Mouse (Mus musculus) intestine, postnatal 0 days (tissue): ENCODE data around the gene Ccdc154. TPM values are rescaled to one million over a fixed set of nuclear protein-coding genes. Genes with fewer than 3 reads are reported as not detected.

Experiments
- ATAC-seq: fragments of 200-750 bp; cut with Nextera tagmentation; 2 replicates; pipeline ENCODE4 v1.8.0; 2017; ENCODE audit warnings: mild to moderate bottlenecking, moderate TSS enrichment, moderate library complexity
- H3K27ac ChIP-seq: fragments of 300-500 bp; sonication (generic); 2 replicates; pipeline ENCODE4 v1.5.1; 2014; ENCODE audit warnings: mild to moderate bottlenecking, low read depth, low read length, moderate library complexity
- H3K27me3 ChIP-seq: fragments of 300-500 bp; sonication (generic); replicated peaks from 2 replicates; pipeline ENCODE4 v1.6.1; 2014; ENCODE audit warnings: low read length, mixed read lengths; ENCODE audit not compliant: control insufficient read depth, insufficient read depth
- H3K36me3 ChIP-seq: fragments of 300-500 bp; sonication (generic); 2 replicates; pipeline ENCODE4 v1.6.1; 2014; ENCODE audit warnings: mild to moderate bottlenecking, moderate library complexity; ENCODE audit not compliant: control insufficient read depth, insufficient read depth
- H3K4me1 ChIP-seq: fragments of 300-500 bp; sonication (generic); replicated peaks from 2 replicates; pipeline ENCODE4 v1.6.1; 2014; ENCODE audit warnings: antibody characterized with exemption, low read length, mixed read lengths; ENCODE audit not compliant: control insufficient read depth, insufficient read depth
- H3K4me2 ChIP-seq: fragments of 300-500 bp; sonication (generic); replicated peaks from 2 replicates; pipeline ENCODE4 v1.6.1; 2014; ENCODE audit warnings: low read depth, mild to moderate bottlenecking, moderate library complexity
- H3K4me3 ChIP-seq: fragments of 300-500 bp; sonication (generic); 2 replicates; pipeline ENCODE4 v1.5.1; 2014; ENCODE audit warnings: low read depth, low read length
- H3K9ac ChIP-seq: fragments of 300-500 bp; sonication (generic); 2 replicates; pipeline ENCODE4 v1.6.1; 2014; ENCODE audit warnings: mild to moderate bottlenecking, low read depth, low read length
- H3K9me3 ChIP-seq: fragments of 300-500 bp; sonication (generic); 2 replicates; pipeline ENCODE4 v1.6.1; 2016; ENCODE audit warnings: mixed run types; ENCODE audit not compliant: control insufficient read depth
- CTCF ChIP-seq: sonication (generic); IDR thresholded peaks from 2 replicates; pipeline ENCODE4 v1.5.1; 2016; ENCODE audit warnings: low read depth, mild to moderate bottlenecking, control low read depth, antibody characterized with exemption, moderate library complexity
- WGBS: fragments of 180-500 bp; shearing (Covaris S2); extraction: QIAGEN DNeasy Blood & Tissue Kit; methylation state at CpG from one replicate; pipeline ENCODE4 v1.1.7; 2014; 5-methylcytosine and 5-hydroxymethylcytosine counted together
- polyA plus RNA-seq: library from polyadenylated mRNA; unstranded; fragments of >200 nt; fragmentation: Nextera tagmentation; extraction: Ambion mirVana; gene quantifications from 2 replicates; pipeline ENCODE4 v1.2.1, GENCODE M21; 2015

The Ccdc154 gene
- polyA plus RNA-seq, 1 experiment from 2014 or later: not detected

DNA sequence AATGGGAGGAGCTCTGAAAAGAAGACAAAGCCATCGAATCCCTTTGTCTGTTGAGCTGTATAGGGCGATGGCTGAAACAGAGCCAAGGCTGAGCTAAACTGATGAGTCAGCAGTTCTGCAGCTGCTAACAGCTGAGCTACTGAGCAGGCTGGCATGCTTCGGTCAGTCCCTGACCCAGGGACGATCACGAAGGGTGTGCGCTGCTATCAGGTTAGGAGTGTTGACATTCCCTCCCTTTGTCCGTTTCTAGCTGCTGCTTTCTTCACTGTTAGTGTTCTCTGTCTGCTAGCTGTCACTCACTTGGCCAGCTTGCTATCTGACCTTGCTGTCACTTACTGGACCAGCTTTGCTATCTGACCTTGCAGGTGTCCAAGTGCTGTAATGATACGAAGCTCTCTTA, 35.2 kb upstream of the Ccdc154 start:
- H3K4me1 ChIP-seq: no peaks in the 10 kb centered on the region
- no peaks in the 10 kb centered on the region for H3K27me3 ChIP-seq
- no peak for TF ChIP-seq CTCF
- H3K36me3 ChIP-seq: no peaks in the 10 kb centered on the region
- no peak overlapping the region for H3K4me2 ChIP-seq
- H3K27ac ChIP-seq: no peak overlapping the region
- no peaks in the 10 kb centered on the region for H3K9me3 ChIP-seq
- no peak overlapping the region for H3K4me3 ChIP-seq
- 36% methylated on average over 8 of the region's 8 CpGs for WGBS
- ATAC-seq: peak; percentile 53; the same call in 1 of the 2 replicates
- no peak overlapping the region for H3K9ac ChIP-seq

DNA sequence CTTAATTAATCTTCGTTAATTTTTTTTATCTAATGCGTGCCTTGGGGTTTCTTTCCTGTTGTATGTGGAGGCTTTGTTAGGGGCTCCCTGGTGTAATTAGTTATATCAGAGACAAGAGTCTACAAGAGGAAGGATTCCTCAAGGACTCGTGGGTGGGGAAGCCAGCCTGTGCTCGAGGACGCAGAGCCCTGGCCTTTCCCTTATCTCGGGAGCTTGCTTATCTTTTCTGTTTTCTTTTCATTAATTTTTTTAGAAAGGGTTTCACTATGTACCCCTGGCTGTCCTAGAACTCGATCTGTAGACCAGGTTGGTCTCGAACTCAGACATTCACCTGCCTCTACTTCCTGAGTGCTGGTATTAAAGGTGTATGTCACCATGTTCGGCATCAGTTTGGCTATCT, 34.6 kb upstream of the Ccdc154 start:
- Histone ChIP-seq H3K9me3 (no peaks in the 10 kb centered on the region), H3K27ac (no peak overlapping the region), H3K4me3 (no peak overlapping the region), H3K27me3 (no peaks in the 10 kb centered on the region), H3K4me2 (no peak overlapping the region), H3K36me3 (no peaks in the 10 kb centered on the region), H3K9ac (no peak overlapping the region), H3K4me1 (no peaks in the 10 kb centered on the region)
- no peak for TF ChIP-seq CTCF
- ATAC-seq: no peak
- WGBS: 49% methylated on average over 9 of the region's 9 CpGs

DNA sequence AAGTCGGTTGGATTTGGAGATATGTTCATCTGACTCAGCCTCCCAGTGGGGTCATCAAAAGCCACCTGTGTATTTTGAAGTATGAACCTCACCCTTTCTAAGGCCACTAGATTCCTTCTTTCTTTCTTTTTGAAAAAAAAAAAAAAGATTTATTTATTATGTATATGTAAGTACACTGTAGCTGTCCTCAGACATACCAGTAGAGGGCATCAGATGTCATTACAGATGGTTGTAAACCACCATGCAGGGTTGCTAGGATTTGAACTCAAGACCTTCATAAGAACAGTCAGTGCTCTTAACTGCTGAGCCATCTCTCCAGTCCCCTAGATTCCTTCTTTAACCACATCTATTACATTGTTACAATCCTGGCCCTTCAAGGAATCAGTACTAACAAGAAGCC, 32.2 kb upstream of the Ccdc154 start:
- Histone ChIP-seq H3K4me2 (no peak overlapping the region), H3K27ac (no peak overlapping the region), H3K4me3 (no peak overlapping the region), H3K36me3 (no peaks in the 10 kb centered on the region), H3K4me1 (peaks cover 2% of the 10 kb centered on the region; the same call in 1 of the 2 replicates), H3K9ac (no peak overlapping the region), H3K27me3 (no peaks in the 10 kb centered on the region), H3K9me3 (no peaks in the 10 kb centered on the region)
- 74% methylated on average over 1 of the region's 1 CpGs for WGBS
- peak; percentile 43 for TF ChIP-seq CTCF
- no peak for ATAC-seq

DNA sequence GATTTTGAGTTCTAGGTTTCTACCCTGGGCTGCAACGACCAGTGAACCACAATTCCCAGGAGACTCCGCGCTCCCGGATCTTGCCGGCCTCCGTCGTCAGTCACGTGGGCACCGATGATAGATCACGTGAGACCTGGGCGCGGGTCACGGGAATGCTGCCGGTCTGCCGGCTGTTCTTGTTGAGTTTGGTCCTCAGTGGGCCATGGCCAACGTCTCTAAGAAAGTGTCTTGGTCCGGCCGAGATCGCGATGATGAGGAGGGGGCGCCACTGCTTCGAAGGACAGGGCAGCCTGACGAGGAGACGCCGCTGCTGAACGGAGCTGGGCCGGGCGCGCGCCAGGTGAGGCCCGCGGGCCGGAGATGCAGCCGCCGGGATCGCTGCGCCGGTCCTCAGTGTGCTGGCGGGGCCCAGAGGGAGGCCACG, 29.0 kb upstream of the Ccdc154 start, which contains the start of gene Clcn7:
Clcn7 (plus strand) TSS at position 117 of the 424 bp plus-strand sequence.
- WGBS: under 1% methylated on average over 40 of the region's 40 CpGs
- Histone ChIP-seq H3K36me3 (no peaks in the 10 kb centered on the region), H3K27ac (peak within 1 kb of the TSS; percentile 54; the same call in 1 of the 2 replicates)

DNA sequence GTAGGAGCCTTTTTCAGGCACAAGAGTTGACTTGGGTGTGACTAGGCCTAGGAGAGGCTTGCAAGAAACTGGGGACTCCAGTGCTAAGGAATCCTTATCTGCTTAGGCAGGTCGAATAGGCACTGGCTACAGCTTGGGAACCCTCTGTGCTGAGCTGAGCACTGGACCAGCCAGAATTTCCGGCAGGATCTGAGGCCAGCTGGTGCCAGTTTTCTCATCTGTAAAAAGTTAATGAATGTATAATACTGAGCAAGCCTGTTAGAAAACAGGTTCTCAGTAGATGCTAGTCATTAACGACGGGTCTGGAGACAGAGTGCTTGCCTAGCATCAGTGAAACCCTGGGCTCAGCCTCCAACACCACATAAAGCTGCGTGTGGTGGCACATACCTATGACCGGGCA, 26.6 kb upstream of the Ccdc154 start:
- H3K4me3 ChIP-seq: no peak overlapping the region
- TF ChIP-seq CTCF: no peak
- no peaks in the 10 kb centered on the region for H3K36me3 ChIP-seq
- no peak overlapping the region for H3K27ac ChIP-seq
- H3K9ac ChIP-seq: no peak overlapping the region
- no peak overlapping the region for H3K4me2 ChIP-seq
- no peaks in the 10 kb centered on the region for H3K9me3 ChIP-seq
- peaks cover 2% of the 10 kb centered on the region; the same call in 1 of the 2 replicates for H3K4me1 ChIP-seq
- ATAC-seq: no peak
- 88% methylated on average over 6 of the region's 6 CpGs for WGBS
- no peaks in the 10 kb centered on the region for H3K27me3 ChIP-seq

More for the DNA sequence above, 29.0 kb upstream of the Ccdc154 start, which contains the start of gene Clcn7:
- 0 out of 2 replicates have a peak, but pooled peaks have one; percentile 10 for TF ChIP-seq CTCF
- H3K9me3 ChIP-seq: no peaks in the 10 kb centered on the region
- H3K4me1 ChIP-seq: peaks cover 2% of the 10 kb centered on the region; the same call in 1 of the 2 replicates
- peak within 1 kb of the TSS; percentile 82 for H3K9ac ChIP-seq
- H3K4me3 ChIP-seq: peak within 1 kb of the TSS; percentile 86
- peak; percentile 89 for ATAC-seq
- H3K27me3 ChIP-seq: no peaks in the 10 kb centered on the region
- peak within 1 kb of the TSS; percentile 77 for H3K4me2 ChIP-seq

DNA sequence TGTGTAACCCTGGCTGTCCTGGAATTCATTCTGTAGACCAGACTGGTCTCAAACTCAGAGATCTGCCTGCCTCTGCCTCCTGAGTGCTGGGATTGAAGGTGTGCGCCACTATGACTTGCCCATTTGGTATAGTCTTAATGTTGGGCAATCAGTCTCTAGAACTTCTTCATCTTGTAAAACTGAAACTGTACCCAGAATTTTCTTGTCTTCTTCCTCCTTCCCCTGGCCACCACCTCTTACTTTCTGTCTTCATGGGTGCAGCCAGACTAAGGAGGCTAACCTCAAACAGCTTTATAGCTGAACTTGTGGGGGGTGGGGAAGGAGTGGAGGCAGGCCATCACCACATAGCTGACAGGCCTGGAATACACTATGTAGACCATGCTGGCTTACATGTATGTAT, 23.5 kb upstream of the Ccdc154 start:
- Histone ChIP-seq H3K27ac (no peak overlapping the region), H3K4me3 (no peak overlapping the region), H3K36me3 (0 out of 2 replicates have a peak, but pooled peaks cover 2% of the 10 kb centered on the region), H3K4me1 (peaks cover 2% of the 10 kb centered on the region; the same call in 1 of the 2 replicates), H3K9me3 (no peaks in the 10 kb centered on the region), H3K4me2 (no peak overlapping the region), H3K27me3 (no peaks in the 10 kb centered on the region), H3K9ac (no peak overlapping the region)
- no peak for TF ChIP-seq CTCF
- 90% methylated on average over 1 of the region's 1 CpGs for WGBS
- no peak for ATAC-seq
